ENCODE assay signal across 10 mouse cellular contexts in the genomic region with DNA sequence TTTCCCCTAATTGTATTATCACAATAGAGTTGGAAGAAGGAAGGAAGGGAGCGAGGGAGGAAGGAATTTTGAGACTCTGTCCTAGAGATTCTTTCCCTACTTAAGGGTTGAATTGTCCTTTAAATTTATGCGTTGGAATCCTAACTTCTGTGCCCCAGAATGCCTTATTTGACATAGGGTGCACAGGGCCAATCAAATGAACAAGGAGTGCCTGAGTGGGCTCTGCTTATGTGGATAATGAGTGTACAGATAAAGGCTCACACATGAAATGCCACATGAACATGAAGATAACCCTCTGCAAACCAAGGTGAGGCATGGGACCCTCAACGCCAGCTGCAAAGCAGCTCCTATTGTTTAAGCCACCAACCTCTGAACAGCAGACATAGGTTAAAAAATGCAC. TPM values are rescaled to one million over a fixed set of nuclear protein-coding genes. Genes with fewer than 3 reads are reported as not detected.
DNase-seq lines count a peak whose midpoint lies in the region; ATAC-seq and TF ChIP-seq lines count a peak whose summit lies in the region.
"Had no signal": no experiment of that assay in that cellular context is flagged by ENCODE, and none has a peak within 500 bp of the region (broad histone marks: within the 10 kb centered on the region; RNA-seq: fewer than 3 reads in every experiment).

No protein-coding gene starts in this region.

- intact Hi-C loops in heart, adult 2 months (cut with DNase I), result loop anchor here (2.0 kb wide), 1 partner anchor 120 kb away; no protein-coding TSS in a partner anchor

- no peak for DNase-seq in heart, adult 2 months
- DNase-seq in lung, postnatal 4 days, result no peak
- DNase-seq in spleen, postnatal 14 days (ENCODE audit: low spot score in 2 of 2), result no peak
- DNase-seq in yolk sac, embryonic 10.5 days (ENCODE audit: low spot score), result no peak

- no peak overlapping the region for H3K9ac ChIP-seq in heart, embryonic 13.5 days
- H3K9ac ChIP-seq in heart, adult 2 months (ENCODE audit: low read depth, low read length), result no peak overlapping the region
- no peak overlapping the region for H3K9ac ChIP-seq in lung, embryonic 15.5 days
- peak overlapping the region; percentile 34; the same call in 1 of the 2 replicates for H3K9ac ChIP-seq in liver, embryonic 12.5 days
- no peak overlapping the region for H3K9ac ChIP-seq in neural tube, embryonic 14.5 days (replicated peaks; ENCODE audit: low read depth, low read length)
- H3K9ac ChIP-seq: embryonic facial prominence, embryonic 12.5 days had no signal

- WGBS in heart, embryonic 13.5 days, result 29% methylated on average over 3 of the region's 3 CpGs
- 22% methylated on average over 3 of the region's 3 CpGs for WGBS in heart, adult 2 months
- 35% methylated on average over 3 of the region's 3 CpGs for WGBS in lung, embryonic 15.5 days
- 29% methylated on average over 3 of the region's 3 CpGs for WGBS in liver, embryonic 12.5 days (ENCODE audit: insufficient replicate concordance)
- 30% methylated on average over 3 of the region's 3 CpGs for WGBS in neural tube, embryonic 14.5 days

- H3K4me2 ChIP-seq in heart, embryonic 13.5 days, result peak overlapping the region; percentile 59
- H3K4me2 ChIP-seq in lung, embryonic 15.5 days, result peak overlapping the region; percentile 27; the same call in 1 of the 2 replicates
- peak overlapping the region; percentile 54 for H3K4me2 ChIP-seq in liver, embryonic 12.5 days
- H3K4me2 ChIP-seq in neural tube, embryonic 14.5 days (ENCODE audit: low read depth, low read length), result peak overlapping the region; percentile 29; the same call in 1 of the 2 replicates

- no peak overlapping the region for H3K27ac ChIP-seq in heart, embryonic 13.5 days (replicated peaks)
- no peak overlapping the region; the same call in 1 of the 2 replicates for H3K27ac ChIP-seq in heart, adult 2 months
- no peak overlapping the region for H3K27ac ChIP-seq in lung, embryonic 15.5 days
- no peak overlapping the region for H3K27ac ChIP-seq in liver, embryonic 12.5 days
- H3K27ac ChIP-seq in neural tube, embryonic 14.5 days (ENCODE audit: low read depth, low read length), result peak overlapping the region; percentile 65
- H3K27ac ChIP-seq: embryonic facial prominence, embryonic 12.5 days had no signal

- no peaks in the 10 kb centered on the region for H3K79me2 ChIP-seq in heart, adult 2 months (replicated peaks; ENCODE audit: control insufficient read depth, insufficient read depth, low read length)

- peaks cover 17% of the 10 kb centered on the region for H3K4me1 ChIP-seq in heart, embryonic 13.5 days
- peaks cover 2% of the 10 kb centered on the region; the same call in 1 of the 2 replicates for H3K4me1 ChIP-seq in heart, adult 2 months (ENCODE audit: control insufficient read depth, insufficient read depth, low read length)
- H3K4me1 ChIP-seq in lung, embryonic 15.5 days, result peaks cover 12% of the 10 kb centered on the region; the same call in 1 of the 2 replicates
- H3K4me1 ChIP-seq in liver, embryonic 12.5 days, result peaks cover 56% of the 10 kb centered on the region
- H3K4me1 ChIP-seq in neural tube, embryonic 14.5 days (ENCODE audit: control insufficient read depth, insufficient read depth, low read length), result peaks cover 12% of the 10 kb centered on the region; the same call in 1 of the 2 replicates

- TF ChIP-seq CTCF in heart, adult 2 months (IDR thresholded peaks at IDR 0.05), result no peak

- no peaks in the 10 kb centered on the region for H3K36me3 ChIP-seq in heart, embryonic 13.5 days
- H3K36me3 ChIP-seq in heart, adult 2 months (ENCODE audit: control insufficient read depth, insufficient read depth, low read length), result no peaks in the 10 kb centered on the region
- no peaks in the 10 kb centered on the region for H3K36me3 ChIP-seq in lung, embryonic 15.5 days
- H3K36me3 ChIP-seq in liver, embryonic 12.5 days, result 0 out of 2 replicates have a peak, but pooled peaks cover 2% of the 10 kb centered on the region
- H3K36me3 ChIP-seq in neural tube, embryonic 14.5 days (ENCODE audit: control insufficient read depth, insufficient read depth, low read length), result no peaks in the 10 kb centered on the region
- H3K36me3 ChIP-seq: embryonic facial prominence, embryonic 12.5 days had no signal

- TF ChIP-seq POLR2A in heart, adult 2 months (IDR thresholded peaks at IDR 0.05; ENCODE audit: insufficient read depth, low read depth, low read length), result no peak

- H3K4me3 ChIP-seq in heart, embryonic 13.5 days, result peak overlapping the region; percentile 20; the same call in 1 of the 2 replicates
- no peak overlapping the region for H3K4me3 ChIP-seq in heart, adult 2 months
- no peak overlapping the region for H3K4me3 ChIP-seq in lung, embryonic 15.5 days
- no peak overlapping the region for H3K4me3 ChIP-seq in liver, embryonic 12.5 days
- H3K4me3 ChIP-seq in neural tube, embryonic 14.5 days (ENCODE audit: low read depth, low read length), result no peak overlapping the region
- H3K4me3 ChIP-seq: embryonic facial prominence, embryonic 12.5 days; megakaryocyte, embryonic 14.5 days had no signal

- ATAC-seq in heart, embryonic 13.5 days (ENCODE audit: extremely low read depth, insufficient number of reproducible peaks, low FRiP score, low TSS enrichment), result no peak
- no peak for ATAC-seq in lung, embryonic 15.5 days (ENCODE audit: borderline replicate concordance, extremely low read depth, low FRiP score, low TSS enrichment)
- peak; percentile 59 for ATAC-seq in liver, embryonic 12.5 days
- peak; percentile 51; the same call in 1 of the 2 replicates for ATAC-seq in neural tube, embryonic 14.5 days (ENCODE audit: low read depth)

- H3K27me3 ChIP-seq in heart, embryonic 13.5 days (replicated peaks), result no peaks in the 10 kb centered on the region
- H3K27me3 ChIP-seq in heart, adult 2 months (ENCODE audit: control insufficient read depth, insufficient read depth, low read length), result no peaks in the 10 kb centered on the region
- H3K27me3 ChIP-seq in lung, embryonic 15.5 days, result no peaks in the 10 kb centered on the region
- no peaks in the 10 kb centered on the region for H3K27me3 ChIP-seq in liver, embryonic 12.5 days (replicated peaks)
- H3K27me3 ChIP-seq in neural tube, embryonic 14.5 days (ENCODE audit: control insufficient read depth, insufficient read depth, low read length), result no peaks in the 10 kb centered on the region
- H3K27me3 ChIP-seq: embryonic facial prominence, embryonic 12.5 days had no signal

- H3K9me3 ChIP-seq in heart, embryonic 13.5 days, result no peaks in the 10 kb centered on the region
- no peaks in the 10 kb centered on the region for H3K9me3 ChIP-seq in lung, embryonic 15.5 days
- H3K9me3 ChIP-seq in liver, embryonic 12.5 days (replicated peaks), result peaks cover 12% of the 10 kb centered on the region
- no peaks in the 10 kb centered on the region for H3K9me3 ChIP-seq in neural tube, embryonic 14.5 days (ENCODE audit: control insufficient read depth, low read length)

- TF ChIP-seq EP300 in heart, adult 2 months (IDR thresholded peaks at IDR 0.05; ENCODE audit: insufficient read depth, low read depth, low read length), result no peak

RNA-seq across cellular contexts. Expression of gene Kbtbd12, which starts 2.6 kb away (rescaled TPM):
- 16.6 and 20.4 TPM in 2 replicates for polyA plus RNA-seq in heart, embryonic 13.5 days (2015; fragmentation: Nextera tagmentation; extraction: Ambion mirVana)
- total RNA-seq in heart, adult 2 months (2021), result 10 to 100 TPM; 35.7 to 37.4 TPM
- polyA plus RNA-seq in heart, adult 2 months (2012; rRNA removed), result 14.7 and 20.4 TPM in 2 replicates
- 0.54 and 1.4 TPM in 2 replicates for polyA plus RNA-seq in lung, embryonic 15.5 days (2015; fragmentation: Nextera tagmentation; extraction: Ambion mirVana)
- 0.52 and 0.85 TPM in 2 replicates for polyA plus RNA-seq in liver, embryonic 12.5 days (2016; fragmentation: Nextera tagmentation; extraction: Ambion mirVana)
- 0.43 and 0.55 TPM in 2 replicates for polyA plus RNA-seq in neural tube, embryonic 14.5 days (2014; fragmentation: Nextera tagmentation; extraction: Ambion mirVana)
- polyA plus RNA-seq: embryonic facial prominence, embryonic 12.5 days had no signal

Comparison
In these comparisons a context has a peak if more than half of its experiments do, and no peak if none do; other contexts are left out.
1. ATAC-seq: peak in liver, embryonic 12.5 days (single experiment) and neural tube, embryonic 14.5 days (single experiment); none in heart, embryonic 13.5 days (single experiment) and lung, embryonic 15.5 days (single experiment).
2. Peak in every context shown above with its lines, with median percentiles within 50 percentile points of each other: H3K4me2 ChIP-seq.